Mouse (Mus musculus) liver, adult 2 months (tissue): Measurements from ENCODE around the gene Rsu1.

ENCODE experiments used
- CTCF ChIP-seq: fragments of 200-500 bp; IDR thresholded peaks from 2 replicates; pipeline ENCODE4 v1.5.1; 2011; ENCODE audit warnings: low read depth, low read length, control low read depth
- POLR2A ChIP-seq: fragments of 200-500 bp; IDR thresholded peaks from 2 replicates; pipeline ENCODE4 v1.6.1; 2011; ENCODE audit warnings: low read length, control low read depth; ENCODE audit not compliant: insufficient read depth; ENCODE audit errors: extremely low read depth

DNA sequence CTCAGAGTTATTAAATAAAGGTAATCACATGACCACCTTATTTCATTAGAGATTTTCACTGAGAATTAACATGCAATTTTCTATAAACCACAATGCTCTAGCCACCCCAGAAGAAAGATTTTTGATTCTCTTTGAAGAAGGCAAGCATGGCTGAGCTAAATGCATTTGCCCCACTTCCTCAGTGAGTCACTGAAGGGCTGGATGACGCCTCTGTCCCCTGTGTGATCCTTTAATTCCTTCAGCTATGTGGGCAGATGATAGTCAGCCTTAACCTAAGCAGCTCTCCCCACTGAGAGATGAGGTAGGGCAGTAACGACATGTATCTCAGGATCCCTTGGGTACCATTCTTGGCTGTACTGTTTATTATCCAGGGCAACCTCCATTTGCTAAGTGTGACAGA is 190.7 kb downstream of the Rsu1 start:
- TF ChIP-seq CTCF (no peak), POLR2A (no peak)
